Mouse (Mus musculus) liver, adult (tissue): Measurements from ENCODE around the gene Esp38.

Experiments
- GATA4 ChIP-seq: IDR thresholded peaks from 2 replicates; pipeline ENCODE4 v1.6.1; 2014; ENCODE audit warnings: mild to moderate bottlenecking, low read length; ENCODE audit not compliant: insufficient replicate concordance

Gene Esp38

DNA sequence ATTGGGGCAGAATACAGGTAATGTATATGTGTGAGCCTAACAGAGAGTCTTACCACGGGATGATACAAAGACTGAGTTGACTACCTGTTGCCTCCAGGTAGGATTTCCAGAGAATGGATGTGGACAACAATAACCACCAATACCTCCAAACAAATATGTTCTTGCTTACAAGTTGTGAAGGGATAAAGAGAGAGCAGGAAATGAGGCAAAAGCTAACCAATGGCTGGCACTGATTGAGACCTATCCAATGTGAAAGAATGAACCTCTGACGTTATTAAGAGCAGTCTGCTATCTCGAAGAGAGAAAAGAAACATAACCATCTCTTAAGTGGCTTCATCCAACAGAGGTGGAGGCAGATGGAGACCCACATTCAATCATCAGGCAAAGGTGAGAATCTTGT, at the start of gene Esp38:
TSS of gene Esp38 (plus strand) at position 301 of the 400 bp plus-strand sequence.
- TF ChIP-seq GATA4, result no peak
